Mouse (Mus musculus) kidney, postnatal 0 days (tissue): ENCODE data around the gene Wdr62. TPM values are rescaled to one million over a fixed set of nuclear protein-coding genes. Genes with fewer than 3 reads are reported as not detected.

Experiments used
- ATAC-seq: fragments of 200-750 bp; cut with Nextera tagmentation; replicated peaks from 2 replicates; pipeline ENCODE4 v1.8.0; 2017; ENCODE audit warnings: low read depth, moderate number of reproducible peaks, moderate TSS enrichment, moderate library complexity; ENCODE audit not compliant: low FRiP score
- DNase-seq: peaks from one replicate; pipeline ENCODE4 v3.0.0-alpha.2; 2016; ENCODE audit warnings: low spot score
- H3K27ac ChIP-seq: fragments of 300-500 bp; sonication (generic); 2 replicates; pipeline ENCODE4 v1.5.1; 2014; ENCODE audit warnings: mild to moderate bottlenecking
- H3K27me3 ChIP-seq: fragments of 300-500 bp; sonication (generic); 2 replicates; pipeline ENCODE4 v1.6.1; 2014; ENCODE audit warnings: low read length, mixed read lengths; ENCODE audit not compliant: insufficient read depth
- H3K36me3 ChIP-seq: fragments of 300-500 bp; sonication (generic); 2 replicates; pipeline ENCODE4 v1.6.1; 2014; ENCODE audit warnings: low read length, mixed read lengths; ENCODE audit not compliant: insufficient read depth
- H3K4me1 ChIP-seq: fragments of 300-500 bp; sonication (generic); replicated peaks from 2 replicates; pipeline ENCODE4 v1.6.1; 2014; ENCODE audit warnings: antibody characterized with exemption, low read length, mixed read lengths; ENCODE audit not compliant: insufficient read depth
- H3K4me2 ChIP-seq: fragments of 300-500 bp; sonication (generic); 2 replicates; pipeline ENCODE4 v1.6.1; 2014; ENCODE audit warnings: mild to moderate bottlenecking, low read length, moderate library complexity, mixed read lengths
- H3K4me3 ChIP-seq: fragments of 300-500 bp; sonication (generic); replicated peaks from 2 replicates; pipeline ENCODE4 v1.5.1; 2014; ENCODE audit warnings: low read depth, low read length
- H3K9ac ChIP-seq: fragments of 300-500 bp; sonication (generic); 2 replicates; pipeline ENCODE4 v1.6.1; 2014; ENCODE audit warnings: low read depth, low read length
- H3K9me3 ChIP-seq: fragments of 300-500 bp; sonication (generic); replicated peaks from 2 replicates; pipeline ENCODE4 v1.6.1; 2016; ENCODE audit warnings: low read length, inconsistent platforms, mixed read lengths
- CTCF ChIP-seq: IDR thresholded peaks from 2 replicates; pipeline ENCODE4 v1.5.1; 2016; ENCODE audit warnings: antibody characterized with exemption, low read depth, mild to moderate bottlenecking, moderate library complexity
- WGBS: fragments of 180-500 bp; shearing (Covaris S2); extraction: QIAGEN DNeasy Blood & Tissue Kit; methylation state at CpG from one replicate; pipeline ENCODE4 v1.1.7; 2014; 5-methylcytosine and 5-hydroxymethylcytosine counted together
- polyA plus RNA-seq: library from polyadenylated mRNA; unstranded; fragments of >200 nt; fragmentation: Nextera tagmentation; extraction: Ambion mirVana; gene quantifications from 2 replicates; pipeline ENCODE4 v1.2.1, GENCODE M21; 2015

Wdr62 gene
- polyA plus RNA-seq = 2.7 and 3.4 TPM in 2 replicates

DNA sequence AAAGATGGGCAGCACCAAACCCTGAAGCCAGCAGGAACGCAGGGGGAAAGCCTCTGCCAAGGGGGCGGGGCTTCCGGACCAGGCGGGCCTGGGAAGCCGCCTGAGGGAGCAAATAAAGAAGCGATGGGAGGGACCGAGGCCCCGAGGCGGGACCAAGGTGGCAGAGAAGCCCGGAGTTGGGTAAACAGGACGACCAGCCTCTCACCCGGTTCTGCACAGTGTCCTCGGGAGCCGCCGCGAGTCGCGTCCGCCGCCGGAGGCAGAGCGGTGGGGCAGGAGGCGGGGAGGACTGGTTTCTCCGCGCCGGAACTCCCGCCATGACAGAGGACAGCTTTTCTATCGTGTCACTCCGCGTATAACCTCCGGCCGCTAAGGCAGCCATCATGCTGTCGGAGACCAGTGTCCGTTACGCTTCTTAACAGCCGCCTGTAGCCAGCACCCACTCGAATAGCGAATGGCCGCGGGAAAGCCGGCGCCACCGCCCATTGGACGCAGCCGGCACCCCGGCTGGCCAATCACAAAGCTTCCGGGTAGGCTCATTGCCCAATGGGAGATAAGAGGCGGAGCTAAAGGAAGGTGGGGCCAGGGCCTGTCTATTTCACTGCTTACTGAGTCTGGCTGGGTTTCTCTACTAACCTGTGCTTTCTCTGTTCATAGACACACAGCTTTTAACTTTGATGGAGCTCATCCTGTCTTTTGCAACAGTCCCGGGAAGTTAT lies at the start of gene Wdr62, which contains the start of gene Thap8:
Gene Wdr62 (minus strand): TSS at position 469 of the 719 bp plus-strand sequence.
Gene Thap8 (plus strand): TSS at position 144 of the 719 bp plus-strand sequence.
- no peaks in the 10 kb centered on the region for H3K4me1 ChIP-seq

GRCm38 (mm10) chr7:30328379-30328778 lies 48.2 kb upstream of the Wdr62 start:
- 32% methylated on average over 10 of the region's 10 CpGs for WGBS

More for the DNA sequence above, at the start of gene Wdr62, which contains the start of gene Thap8:
- DNase-seq (peak; percentile 98), ATAC-seq (peak; percentile 94)
- under 1% methylated on average over 49 of the region's 49 CpGs for WGBS
- peak within 1 kb of the TSS; percentile 92 for H3K4me2 ChIP-seq
- H3K9me3 ChIP-seq = no peaks in the 10 kb centered on the region
- TF ChIP-seq CTCF = no peak
- H3K27me3 ChIP-seq = no peaks in the 10 kb centered on the region
- peak within 1 kb of the TSS; percentile 87 for H3K4me3 ChIP-seq
- peak within 1 kb of the TSS; percentile 91 for H3K27ac ChIP-seq
- H3K36me3 ChIP-seq = no peaks in the 10 kb centered on the region
- peak within 1 kb of the TSS; percentile 65 for H3K9ac ChIP-seq

GRCm38 (mm10) chr7:30327140-30327539 lies 46.9 kb upstream of the Wdr62 start:
- Histone ChIP-seq H3K4me3 (no peak overlapping the region), H3K4me2 (no peak overlapping the region), H3K36me3 (no peaks in the 10 kb centered on the region), H3K4me1 (peaks cover 5% of the 10 kb centered on the region; the same call in 1 of the 2 replicates), H3K9ac (no peak overlapping the region), H3K27ac (peak overlapping the region; percentile 31; the same call in 1 of the 2 replicates), H3K9me3 (no peaks in the 10 kb centered on the region), H3K27me3 (no peaks in the 10 kb centered on the region)
- DNase-seq (peak; percentile 77), ATAC-seq (peak; percentile 59)
- WGBS = 27% methylated on average over 15 of the region's 15 CpGs
- TF ChIP-seq CTCF = no peak

More at GRCm38 (mm10) chr7:30328379-30328778, 48.2 kb upstream of the Wdr62 start:
- Histone ChIP-seq H3K27me3 (no peaks in the 10 kb centered on the region), H3K27ac (no peak overlapping the region), H3K36me3 (no peaks in the 10 kb centered on the region), H3K4me1 (0 out of 2 replicates have a peak, but pooled peaks cover 5% of the 10 kb centered on the region), H3K9ac (no peak overlapping the region), H3K9me3 (no peaks in the 10 kb centered on the region), H3K4me3 (no peak overlapping the region), H3K4me2 (no peak overlapping the region)
- DNase-seq (no peak), ATAC-seq (no peak)
- no peak for TF ChIP-seq CTCF

DNA sequence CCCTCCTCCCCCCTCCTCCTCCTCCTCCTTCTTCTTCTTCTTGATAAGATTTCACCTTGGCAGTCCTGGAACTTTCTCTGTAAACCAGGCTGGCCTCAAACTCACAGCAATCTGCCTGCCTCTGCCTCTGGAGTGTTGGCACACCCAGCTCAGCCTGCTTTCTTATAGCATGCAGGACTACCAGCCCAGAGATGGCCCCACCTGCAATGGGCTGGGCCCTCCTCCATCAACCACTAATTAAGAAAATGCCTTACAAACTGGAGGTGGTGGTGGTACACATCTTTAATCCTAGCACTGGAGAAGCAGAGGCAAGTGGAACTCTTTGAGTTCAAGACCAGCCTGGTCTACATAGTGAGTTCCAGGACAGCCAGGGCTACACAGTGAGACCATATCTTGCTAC lies 46.2 kb upstream of the Wdr62 start:
- H3K4me3 ChIP-seq = no peak overlapping the region
- DNase-seq (no peak), ATAC-seq (no peak)
- no peaks in the 10 kb centered on the region for H3K9me3 ChIP-seq
- no peak overlapping the region for H3K27ac ChIP-seq
- no peak overlapping the region for H3K4me2 ChIP-seq
- no peak for TF ChIP-seq CTCF
- H3K4me1 ChIP-seq = peaks cover 5% of the 10 kb centered on the region; the same call in 1 of the 2 replicates
- H3K36me3 ChIP-seq = no peaks in the 10 kb centered on the region
- H3K9ac ChIP-seq = no peak overlapping the region
- no peaks in the 10 kb centered on the region for H3K27me3 ChIP-seq

DNA sequence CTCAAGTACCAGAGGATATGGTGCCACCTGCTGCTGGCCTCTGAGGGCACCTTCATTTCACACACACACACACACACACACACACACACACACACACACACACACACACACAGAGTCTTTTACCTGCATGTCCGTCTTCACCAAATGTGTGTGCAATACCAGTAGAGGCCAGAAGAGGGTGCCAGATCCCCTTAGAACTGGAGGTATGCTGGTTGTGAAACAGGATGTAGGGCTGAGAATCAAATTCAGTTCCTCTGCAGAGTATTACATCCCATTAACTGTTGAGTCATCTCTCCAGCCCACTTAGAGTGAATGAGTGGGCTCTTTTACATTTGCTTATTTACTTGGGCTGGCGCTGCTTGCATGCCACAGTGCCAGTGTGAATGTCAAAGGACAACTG lies 45.1 kb upstream of the Wdr62 start:
- DNase-seq = peak; percentile 35
- peak; percentile 75 for TF ChIP-seq CTCF
- 57% methylated on average over 2 of the region's 2 CpGs for WGBS

GRCm38 (mm10) chr7:30324300-30324944 lies 44.2 kb upstream of the Wdr62 start:
- H3K36me3 ChIP-seq = no peaks in the 10 kb centered on the region
- ATAC-seq (no peak), DNase-seq (no peak)
- no peaks in the 10 kb centered on the region for H3K27me3 ChIP-seq
- 84% methylated on average over 5 of the region's 5 CpGs for WGBS
- TF ChIP-seq CTCF = no peak
- H3K9ac ChIP-seq = no peak overlapping the region
- peaks cover 5% of the 10 kb centered on the region; the same call in 1 of the 2 replicates for H3K4me1 ChIP-seq
- no peaks in the 10 kb centered on the region for H3K9me3 ChIP-seq
- H3K4me2 ChIP-seq = no peak overlapping the region
- no peak overlapping the region for H3K4me3 ChIP-seq
- no peak overlapping the region for H3K27ac ChIP-seq

More for the DNA sequence above, 45.1 kb upstream of the Wdr62 start:
- peaks cover 5% of the 10 kb centered on the region; the same call in 1 of the 2 replicates for H3K4me1 ChIP-seq
- H3K27ac ChIP-seq = no peak overlapping the region
- H3K27me3 ChIP-seq = no peaks in the 10 kb centered on the region
- H3K4me3 ChIP-seq = no peak overlapping the region
- ATAC-seq = no peak
- no peaks in the 10 kb centered on the region for H3K36me3 ChIP-seq
- no peaks in the 10 kb centered on the region for H3K9me3 ChIP-seq
- no peak overlapping the region for H3K9ac ChIP-seq
- H3K4me2 ChIP-seq = no peak overlapping the region
